Mouse (Mus musculus): ENCODE data around the gene Cops8. TPM values are rescaled to one million over a fixed set of nuclear protein-coding genes. Genes with fewer than 3 reads are reported as not detected.

Cops8 gene
- total RNA-seq (2021) = 10 to 100 TPM; 71.8 to 75.5 TPM
- long read RNA-seq, experiment 1, transcript Cops8-201 (8 exons, 2,287 nt) = major isoform, 159 of 183 reads
- long read RNA-seq, experiment 1, partial matches to known transcripts = 5 of 183 reads
- long read RNA-seq, experiment 1, other reads (novel, unspliced or antisense) = 19 of 183 reads
- long read RNA-seq, experiment 2, transcript Cops8-201 (8 exons, 2,287 nt) = major isoform, 144 of 149 reads
- long read RNA-seq, experiment 2, partial matches to known transcripts = 1 of 149 reads
- long read RNA-seq, experiment 2, other reads (novel, unspliced or antisense) = 4 of 149 reads

DNA sequence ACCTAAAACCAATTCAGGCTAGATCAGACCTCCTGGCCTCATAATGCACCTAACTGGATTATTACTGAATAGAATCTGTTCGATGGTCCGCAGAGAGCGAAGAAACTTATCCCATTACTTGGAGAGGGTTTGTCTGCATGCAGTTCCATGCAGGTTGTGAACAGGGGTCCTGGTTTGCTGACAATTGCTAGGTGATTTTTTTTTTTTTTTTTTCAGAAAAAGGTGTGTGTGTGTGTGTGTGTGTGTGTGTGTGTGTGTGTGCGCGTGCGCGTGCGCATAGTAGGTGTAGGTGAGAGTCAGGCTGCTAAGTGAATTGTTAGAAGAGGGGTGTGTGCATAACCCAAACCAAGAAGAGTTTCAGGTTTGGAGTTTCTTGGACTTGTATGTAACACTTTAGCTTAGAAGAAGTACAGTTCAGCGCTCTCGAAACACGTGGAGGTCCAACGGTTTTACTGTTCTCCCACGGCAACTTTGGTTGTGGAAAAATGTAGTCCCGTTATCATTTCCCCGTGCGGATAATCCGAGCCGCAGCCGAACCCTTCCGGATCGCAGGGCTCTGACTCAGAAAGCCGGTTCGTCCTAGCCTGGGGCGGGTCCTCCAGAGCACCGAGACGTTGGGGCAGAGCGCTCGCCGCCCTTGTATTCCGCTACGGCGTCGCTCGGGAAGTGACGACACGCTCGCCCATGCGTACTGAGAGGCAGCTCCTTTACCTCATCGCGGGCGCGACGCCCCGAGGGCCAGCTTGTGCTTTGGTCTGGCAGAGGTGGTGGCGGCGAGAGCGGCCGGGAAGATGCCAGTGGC, at the start of gene Cops8:
Cops8 (plus strand) TSS at position 223 of the 802 bp plus-strand sequence.
- peak; percentile 95 for DNase-seq

DNA sequence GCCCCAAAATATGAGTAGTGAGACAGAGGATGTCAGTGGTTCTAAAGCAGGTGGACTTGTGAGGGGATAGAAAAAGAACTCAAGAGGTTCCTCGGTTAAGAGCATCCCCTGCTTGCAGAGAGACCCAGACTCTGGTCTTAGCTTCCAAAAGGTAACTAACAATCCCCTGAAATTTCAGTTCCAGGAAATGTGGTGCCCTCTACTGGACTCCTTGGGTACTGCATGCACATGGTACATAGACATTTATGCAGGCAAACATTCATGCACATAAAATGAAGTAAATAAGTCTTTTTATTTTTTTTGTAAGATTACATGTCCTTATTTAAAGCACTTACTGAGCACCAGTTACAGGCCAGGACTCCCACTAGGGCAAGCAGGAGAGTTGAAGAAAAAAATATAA, 45.6 kb upstream of the Cops8 start:
- no peak for DNase-seq

DNA sequence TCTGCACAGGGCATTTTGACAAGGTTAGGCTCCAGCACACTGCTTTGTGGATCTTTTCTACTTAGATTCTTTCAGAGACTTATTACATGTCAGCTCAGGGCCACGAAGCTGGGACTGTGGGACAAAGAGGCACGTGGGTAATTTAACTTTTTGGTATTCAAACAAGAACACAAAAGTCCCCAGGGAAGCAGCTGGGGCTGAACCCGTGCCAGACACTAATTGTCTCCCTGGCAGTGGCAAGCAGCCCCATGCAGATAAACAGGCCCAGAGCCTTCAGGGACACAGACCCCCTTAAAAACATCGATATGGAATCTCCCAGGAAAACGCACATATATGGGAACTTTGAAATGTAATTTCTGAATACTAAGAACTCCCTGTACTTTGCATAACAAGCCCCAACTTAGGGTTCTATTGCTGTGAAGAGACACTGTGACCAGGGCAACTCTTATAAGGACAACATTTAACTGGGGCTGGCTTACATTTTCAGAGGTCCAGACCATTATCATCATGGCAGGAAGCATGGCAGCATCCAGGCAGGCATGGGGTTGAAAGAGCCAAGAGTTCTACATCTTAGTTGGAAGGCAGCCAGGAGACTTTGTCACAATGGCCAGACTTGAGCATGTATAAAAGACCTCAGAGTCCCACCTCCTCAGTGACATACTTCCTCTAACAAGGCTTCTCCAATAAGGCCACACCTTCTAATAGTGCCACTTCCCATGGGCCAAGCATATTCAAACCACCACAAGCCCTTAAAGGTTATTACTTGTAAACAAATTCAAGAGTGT, 41.6 kb upstream of the Cops8 start:
- peak; percentile 19 for DNase-seq

GRCm38 (mm10) chr1:90563945-90564344, 38.8 kb upstream of the Cops8 start:
- DNase-seq = no peak

GRCm38 (mm10) chr1:90566664-90567440, 35.9 kb upstream of the Cops8 start:
- DNase-seq = peak; percentile 48

- no peak for DNase-seq
Measured at GRCm38 (mm10) chr1:90573831-90574230, 28.9 kb upstream of the Cops8 start.

- DNase-seq = no peak
Measured at GRCm38 (mm10) chr1:90574845-90575244, 27.9 kb upstream of the Cops8 start.

- no peak for DNase-seq
Measured at GRCm38 (mm10) chr1:90577417-90577816, 25.4 kb upstream of the Cops8 start.

GRCm38 (mm10) chr1:90582635-90583034, 20.1 kb upstream of the Cops8 start:
- DNase-seq = no peak

DNA sequence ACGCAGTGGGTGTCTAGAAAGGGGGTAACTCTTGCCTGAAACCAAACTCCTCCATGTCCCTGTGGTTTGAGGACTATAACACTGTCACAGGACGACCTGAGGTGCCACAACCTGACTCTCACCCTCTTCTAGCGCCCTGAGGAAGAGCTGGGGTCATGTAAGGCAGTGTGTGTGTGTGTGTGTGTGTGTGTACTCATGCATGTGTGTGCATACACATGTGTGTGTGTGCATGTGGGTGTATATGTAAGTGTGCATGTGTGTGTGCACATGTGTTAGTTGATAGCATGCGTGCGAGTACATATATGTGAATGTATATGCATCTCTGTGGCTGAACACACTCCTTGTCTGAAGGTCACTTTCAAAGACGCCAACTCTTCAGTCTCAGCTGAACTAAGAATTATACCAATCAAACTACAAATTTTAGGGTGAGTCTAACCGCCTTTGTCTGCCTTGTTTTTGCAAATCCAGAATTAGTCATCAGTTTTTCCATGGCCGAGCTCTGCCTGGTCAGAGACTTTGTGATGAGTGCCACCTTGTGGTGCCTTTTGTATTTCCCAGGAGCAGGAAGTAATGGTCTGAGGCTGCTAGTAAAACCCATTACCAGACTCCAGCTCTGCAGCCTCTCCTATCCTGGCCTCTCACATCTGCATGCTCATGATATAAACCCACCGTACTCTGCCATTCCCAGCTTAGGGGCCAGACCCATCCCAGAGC, 14.6 kb upstream of the Cops8 start:
- peak; percentile 60 for DNase-seq

GRCm38 (mm10) chr1:90590797-90591196, 12.0 kb upstream of the Cops8 start:
- DNase-seq = no peak

DNA sequence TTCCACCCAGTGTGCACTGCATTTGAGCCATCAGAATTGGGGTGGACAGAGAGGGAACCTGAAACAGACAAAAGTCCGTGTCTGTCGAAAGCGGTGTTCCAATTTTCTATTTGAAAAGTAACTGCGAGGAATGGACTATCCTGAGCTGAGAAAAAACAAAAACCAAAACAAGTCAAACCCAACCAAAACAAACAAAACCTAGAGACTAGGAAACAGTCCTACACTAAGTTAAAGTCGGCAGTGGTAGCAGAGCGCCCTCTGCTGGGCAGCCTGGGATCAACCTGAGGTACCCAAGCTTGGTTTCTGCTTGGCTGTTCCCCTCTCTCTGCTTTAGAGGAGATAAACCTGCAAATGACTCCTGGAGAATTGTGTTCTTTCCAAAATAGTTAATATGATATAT, 10.0 kb upstream of the Cops8 start:
- peak; percentile 61 for DNase-seq

- DNase-seq = no peak
Measured at GRCm38 (mm10) chr1:90599226-90599625, 3.6 kb upstream of the Cops8 start.

- DNase-seq = no peak
Measured at GRCm38 (mm10) chr1:90601096-90601495, 1.7 kb upstream of the Cops8 start.

DNA sequence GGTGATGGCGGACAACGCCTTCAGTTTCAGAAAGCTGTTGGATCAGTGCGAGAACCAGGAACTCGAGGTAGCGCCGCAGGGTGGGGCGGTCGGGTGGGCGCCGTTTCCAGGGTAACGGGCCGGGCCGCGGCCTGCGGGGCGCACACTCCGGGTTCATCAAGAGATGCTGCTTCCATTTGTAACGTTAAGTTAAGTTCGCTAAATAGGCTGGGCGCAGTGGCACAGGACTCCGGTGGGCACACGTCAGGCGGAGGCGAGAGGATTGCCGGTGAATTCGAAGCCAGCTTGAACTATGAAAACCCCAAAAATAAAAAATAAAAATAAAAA, 743 bp downstream of the Cops8 start:
- DNase-seq = no peak

- DNase-seq = no peak
Measured at GRCm38 (mm10) chr1:90609363-90609762, 6.6 kb downstream of the Cops8 start.

- DNase-seq = no peak
Measured at GRCm38 (mm10) chr1:90617258-90617657, 14.5 kb downstream of the Cops8 start.

GRCm38 (mm10) chr1:90633415-90634030, 30.7 kb downstream of the Cops8 start:
- DNase-seq = no peak

GRCm38 (mm10) chr1:90634205-90634745, 31.5 kb downstream of the Cops8 start:
- DNase-seq = no peak

DNA sequence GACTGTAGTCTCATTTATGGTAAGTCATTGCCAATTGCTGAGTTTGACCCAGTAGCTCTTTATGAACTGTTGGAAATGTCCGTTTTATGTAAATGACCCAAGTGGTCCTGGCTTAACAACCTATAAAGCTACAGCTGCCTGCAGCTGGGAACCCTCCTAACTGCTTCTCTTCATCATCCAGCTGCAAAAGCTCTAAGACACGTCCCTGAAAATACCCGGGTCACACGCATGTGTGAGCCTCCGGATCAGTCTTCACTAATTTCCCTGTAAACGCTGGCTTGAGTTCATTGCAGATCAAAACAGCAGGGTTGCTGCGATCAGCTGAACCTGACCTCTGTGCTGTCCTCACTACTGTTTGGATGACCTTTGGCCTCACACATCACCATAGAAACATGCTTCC, 35.6 kb downstream of the Cops8 start:
- DNase-seq = no peak
